Mouse (Mus musculus) adrenal gland, adult 8-10 months (tissue): ENCODE data around the gene Sipa1l2. TPM values are rescaled to one million over a fixed set of nuclear protein-coding genes. Genes with fewer than 3 reads are reported as not detected.

Experiments
- DNase-seq: peaks from one replicate; pipeline ENCODE4 v3.0.0; 2022
- total RNA-seq, 4 experiments: library from RNA; stranded (reverse); gene quantifications; 2 replicates each; pipeline ENCODE4 v1.2.4; 2022

Gene Sipa1l2
- 10 to 100 TPM; 48.7 to 56.9 (median 53.8) TPM for total RNA-seq

- peak; percentile 96 for DNase-seq
These were observed at the start of gene Sipa1l2 for GRCm38 (mm10) chr8:125569533-125570365. TSS of gene Sipa1l2 (minus strand) at chr8:125569808.

- DNase-seq = peak; percentile 86
These were observed 49.1 kb upstream of the Sipa1l2 start for GRCm38 (mm10) chr8:125618543-125619335.

- DNase-seq = no peak
These were observed 47.3 kb upstream of the Sipa1l2 start for GRCm38 (mm10) chr8:125616935-125617334.

GRCm38 (mm10) chr8:125616039-125616438 is 46.4 kb upstream of the Sipa1l2 start:
- no peak for DNase-seq

GRCm38 (mm10) chr8:125613552-125613951 is 43.9 kb upstream of the Sipa1l2 start:
- no peak for DNase-seq

GRCm38 (mm10) chr8:125611799-125612560 is 42.4 kb upstream of the Sipa1l2 start:
- DNase-seq = no peak

GRCm38 (mm10) chr8:125611024-125611798 is 41.6 kb upstream of the Sipa1l2 start:
- DNase-seq = no peak

GRCm38 (mm10) chr8:125609737-125610136 is 40.1 kb upstream of the Sipa1l2 start:
- DNase-seq = no peak

- no peak for DNase-seq
These were observed 38.2 kb upstream of the Sipa1l2 start for GRCm38 (mm10) chr8:125607714-125608223.

GRCm38 (mm10) chr8:125606937-125607336 is 37.3 kb upstream of the Sipa1l2 start:
- no peak for DNase-seq

GRCm38 (mm10) chr8:125604817-125605512 is 35.4 kb upstream of the Sipa1l2 start:
- no peak for DNase-seq

GRCm38 (mm10) chr8:125604213-125604816 is 34.7 kb upstream of the Sipa1l2 start:
- no peak for DNase-seq

GRCm38 (mm10) chr8:125603312-125603840 is 33.8 kb upstream of the Sipa1l2 start:
- DNase-seq = no peak

GRCm38 (mm10) chr8:125600033-125600686 is 30.6 kb upstream of the Sipa1l2 start:
- DNase-seq = no peak

GRCm38 (mm10) chr8:125595571-125596508 is 26.2 kb upstream of the Sipa1l2 start:
- peak; percentile 90 for DNase-seq

- no peak for DNase-seq
These were observed 20.8 kb upstream of the Sipa1l2 start for GRCm38 (mm10) chr8:125590363-125590762.

GRCm38 (mm10) chr8:125586587-125586986 is 17.0 kb upstream of the Sipa1l2 start:
- DNase-seq = no peak

- DNase-seq = no peak
These were observed 14.7 kb upstream of the Sipa1l2 start for GRCm38 (mm10) chr8:125584276-125584675.

GRCm38 (mm10) chr8:125580426-125580825 is 10.8 kb upstream of the Sipa1l2 start:
- DNase-seq = no peak
